Mouse (Mus musculus): ENCODE measurements around the gene Nudt13.

Nudt13 gene

DNA sequence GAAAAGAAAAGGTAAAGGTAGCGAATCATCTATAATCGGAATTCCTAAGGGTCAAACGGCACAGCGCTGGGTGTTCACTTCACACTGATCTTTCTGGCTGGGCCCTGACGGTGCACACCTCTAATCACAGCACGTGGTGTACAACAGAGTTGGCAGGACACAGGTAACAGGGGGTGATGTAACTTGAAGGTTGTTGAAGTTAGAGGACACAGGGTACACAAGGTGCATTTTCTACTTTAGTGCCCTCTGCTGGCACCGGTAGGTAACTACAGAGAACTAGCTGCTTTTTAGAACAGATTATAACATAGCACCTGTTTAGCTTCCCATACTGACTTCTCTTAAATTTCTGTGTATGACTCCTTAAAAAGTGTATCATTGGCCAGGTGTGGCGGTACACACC, 45.7 kb downstream of the Nudt13 start:
- no peak for DNase-seq (ENCODE audit: low spot score)

DNA sequence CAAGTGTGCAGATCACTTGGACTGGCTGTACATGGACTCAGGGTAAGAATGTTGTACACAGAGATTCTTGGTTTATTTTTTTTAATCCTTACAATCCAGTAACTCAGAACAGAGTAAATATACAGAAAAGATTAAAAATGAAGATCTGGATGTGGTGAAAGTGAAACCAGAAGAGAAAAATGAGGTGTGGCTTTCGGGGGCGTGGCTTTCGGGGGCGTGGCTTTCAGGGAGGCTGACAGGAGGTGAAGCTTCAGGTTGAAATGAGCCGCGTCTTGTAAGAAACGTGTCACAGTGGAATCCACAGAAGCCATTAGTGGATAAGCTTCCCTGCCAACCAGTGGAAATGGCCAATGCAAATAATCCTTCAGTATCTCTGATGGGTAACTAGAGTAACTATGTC, 46.4 kb downstream of the Nudt13 start:
- DNase-seq (ENCODE audit: low spot score), result no peak

DNA sequence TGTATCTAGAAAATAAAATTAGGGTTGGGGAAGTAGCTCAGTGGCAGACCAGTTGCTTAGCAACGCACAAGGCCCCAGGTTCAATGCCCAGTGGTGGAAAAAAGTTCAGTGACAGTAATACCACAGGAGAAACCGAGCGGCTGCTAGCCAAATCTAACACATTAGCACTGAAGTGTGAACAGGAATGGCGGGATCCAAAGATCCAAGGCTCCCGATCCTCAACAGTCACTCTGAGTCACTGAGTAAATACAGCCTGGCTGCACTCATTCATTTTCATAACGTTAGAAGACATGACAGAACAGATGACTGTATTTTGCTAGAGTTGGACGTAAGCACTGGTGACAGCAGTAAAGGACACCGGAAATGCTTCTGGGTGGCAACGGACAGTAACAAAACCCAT, 51.4 kb downstream of the Nudt13 start:
- DNase-seq (ENCODE audit: low spot score), result peak; percentile 39

DNA sequence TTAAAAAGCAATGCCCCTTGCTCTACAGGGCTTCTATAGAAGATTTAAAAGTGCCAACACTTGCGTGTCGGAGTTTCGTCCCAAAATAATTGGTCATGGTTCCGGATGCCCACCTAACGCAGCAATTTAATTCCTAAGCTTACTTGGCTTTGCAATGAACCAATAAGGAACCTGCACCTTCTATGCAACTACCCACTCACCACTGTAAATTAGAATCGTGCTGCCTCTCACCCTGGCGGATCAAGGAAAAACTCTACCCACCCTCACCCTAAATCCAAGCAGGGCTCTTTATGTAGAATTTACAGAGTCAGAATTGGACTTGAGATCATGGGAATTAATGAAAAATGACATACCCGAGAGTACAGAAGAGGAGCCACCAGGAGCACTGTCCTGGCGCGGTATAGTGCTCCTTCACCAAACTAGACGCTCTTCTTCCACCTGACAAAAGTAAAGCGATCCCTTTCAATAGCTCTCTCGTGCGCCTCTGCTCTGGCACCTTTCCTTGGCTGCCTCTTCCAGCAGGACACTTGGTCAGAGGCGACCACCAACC, 53.0 kb downstream of the Nudt13 start:
- no peak for DNase-seq (ENCODE audit: low spot score)

DNA sequence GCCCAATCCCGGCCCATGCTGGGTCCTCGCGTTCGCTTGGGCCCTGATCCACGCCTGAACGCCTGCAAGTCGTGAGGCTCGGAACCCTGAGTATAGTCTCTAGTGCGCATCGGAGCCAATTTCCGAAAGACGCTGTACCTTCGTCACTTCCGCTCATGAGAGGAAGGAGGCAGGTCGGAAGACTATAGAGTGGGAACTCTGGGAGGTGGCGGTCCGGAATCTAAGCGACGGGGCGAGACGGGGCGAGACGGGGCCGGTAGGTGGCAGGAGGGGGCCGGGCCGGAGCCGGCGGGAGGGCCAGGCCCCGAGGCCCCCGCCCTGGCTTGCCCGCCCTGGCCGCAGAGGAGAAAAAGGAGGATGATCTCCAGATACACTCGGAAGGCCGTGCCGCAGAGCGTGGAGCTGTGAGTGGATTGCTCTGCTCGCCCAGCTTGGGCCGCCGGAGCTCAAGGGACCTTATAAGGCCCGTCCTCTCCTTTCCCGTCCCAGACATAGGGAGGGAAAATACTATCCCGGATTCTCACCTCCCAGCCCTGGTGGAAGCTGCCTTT, 53.6 kb downstream of the Nudt13 start, which contains the start of the genes Ecd and Fam149b:
TSS of gene Ecd (minus strand) at position 131 of the 551 bp plus-strand sequence.
TSS of gene Fam149b (plus strand) at position 172 of the 551 bp plus-strand sequence.
- DNase-seq (ENCODE audit: low spot score), result peak; percentile 97

DNA sequence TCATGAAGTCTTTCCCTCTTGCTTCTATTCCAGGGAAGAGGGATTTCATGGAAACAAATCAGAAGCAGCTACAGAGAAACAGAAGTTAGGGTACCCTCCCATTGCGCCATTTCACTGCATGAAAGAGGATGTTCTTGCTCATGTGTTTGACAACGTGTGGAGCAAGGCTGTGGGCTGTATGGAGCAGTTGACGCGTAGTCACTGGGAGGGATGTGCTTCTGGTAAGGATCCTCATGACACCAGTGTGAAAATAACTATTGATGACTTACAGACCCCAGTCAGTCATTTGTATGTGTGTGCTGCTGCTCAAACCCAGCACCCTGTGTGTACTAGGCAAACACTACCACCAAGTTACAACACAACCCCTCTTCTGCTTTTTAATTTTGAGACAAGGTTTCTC, 68.7 kb downstream of the Nudt13 start:
- no peak for DNase-seq (ENCODE audit: low spot score)
